Mouse (Mus musculus): ENCODE results near the gene Nrbp1. TPM values are rescaled to one million over a fixed set of nuclear protein-coding genes. Genes with fewer than 3 reads are reported as not detected.
A peak's percentile ranks its signal among the peaks of the same experiment; 100 is the strongest.

Nrbp1 gene
- polyA plus RNA-seq, 1 experiment, result 148 TPM

DNA sequence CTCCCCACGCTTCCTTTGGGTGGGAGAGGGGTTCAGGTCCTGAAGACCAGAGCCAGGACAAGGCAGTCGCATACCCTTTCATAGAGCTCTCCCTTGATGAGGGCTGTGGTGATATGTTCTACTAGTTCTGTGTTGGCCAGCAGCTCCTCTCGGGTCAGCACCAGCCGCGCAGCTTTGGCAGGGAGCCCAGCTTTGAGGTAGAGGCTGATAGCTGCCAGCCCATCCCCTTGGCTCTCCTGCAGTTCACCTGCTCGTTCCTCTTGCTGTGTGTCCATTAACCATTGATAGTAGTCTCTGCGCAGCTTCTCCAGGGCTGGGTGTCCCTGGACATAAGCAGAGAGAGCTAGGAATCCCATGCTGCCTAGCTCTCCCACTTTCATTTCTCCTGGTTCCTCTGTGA, 25.4 kb downstream of the Nrbp1 start:
- 77% methylated on average over 7 of the region's 7 CpGs for WGBS

GRCm38 (mm10) chr5:31267686-31268085, 27.0 kb downstream of the Nrbp1 start:
- TF ChIP-seq POLR2A (IDR thresholded peaks at IDR 0.05; ENCODE audit: low read depth, low read length) (no peak), CTCF (IDR thresholded peaks at IDR 0.05; ENCODE audit: extremely low read depth, insufficient read depth, insufficient read length, insufficient replicate concordance) (no peak)
- Histone ChIP-seq H3K4me1 (ENCODE audit: control insufficient read depth, insufficient read depth, insufficient read length) (no peaks in the 10 kb centered on the region), H3K4me3 (ENCODE audit: extremely low read depth, insufficient read depth, insufficient read length) (no peak overlapping the region), H3K36me3 (ENCODE audit: control insufficient read depth, insufficient read depth, low read length) (peaks cover 6% of the 10 kb centered on the region), H3K27me3 (ENCODE audit: control insufficient read depth, insufficient read depth, low read length) (no peaks in the 10 kb centered on the region), H3K27ac (ENCODE audit: insufficient read depth, low read length) (no peak overlapping the region)
- DNase-seq (ENCODE audit: low read depth in 1 of 2, low spot score in 2 of 2), result no peak
- 71% methylated on average over 6 of the region's 6 CpGs for WGBS

More for the DNA sequence above, 25.4 kb downstream of the Nrbp1 start:
- H3K27me3 ChIP-seq (ENCODE audit: control insufficient read depth, insufficient read depth, low read length), result no peaks in the 10 kb centered on the region
- TF ChIP-seq POLR2A (IDR thresholded peaks at IDR 0.05; ENCODE audit: low read depth, low read length) (no peak), CTCF (IDR thresholded peaks at IDR 0.05; ENCODE audit: extremely low read depth, insufficient read depth, insufficient read length, insufficient replicate concordance) (no peak)
- no peak for DNase-seq (ENCODE audit: low read depth in 1 of 2, low spot score in 2 of 2)
- no peaks in the 10 kb centered on the region for H3K4me1 ChIP-seq (ENCODE audit: control insufficient read depth, insufficient read depth, insufficient read length)
- H3K36me3 ChIP-seq (ENCODE audit: control insufficient read depth, insufficient read depth, low read length), result peaks cover 8% of the 10 kb centered on the region
- no peak overlapping the region for H3K4me3 ChIP-seq (ENCODE audit: extremely low read depth, insufficient read depth, insufficient read length)
- no peak overlapping the region for H3K27ac ChIP-seq (ENCODE audit: insufficient read depth, low read length)

DNA sequence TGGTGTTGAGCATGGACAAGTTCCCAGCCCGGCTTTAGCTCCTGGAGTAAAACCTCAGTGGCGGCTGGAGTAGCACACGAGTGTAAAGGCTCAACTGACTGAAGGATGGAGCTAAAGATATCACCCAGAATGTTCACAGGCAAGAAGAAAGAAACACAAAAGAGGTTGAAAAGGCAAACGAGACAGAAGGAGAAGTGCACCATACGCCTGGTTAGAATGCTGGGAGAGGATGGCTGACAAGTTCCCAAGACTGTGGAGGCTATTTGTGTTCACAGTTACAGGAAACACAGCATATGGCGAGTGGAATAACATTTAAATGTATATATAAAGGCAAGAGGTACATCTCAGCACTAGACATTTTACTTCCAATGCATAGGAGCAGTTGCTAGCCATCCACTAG, 32.4 kb downstream of the Nrbp1 start:
- TF ChIP-seq POLR2A (IDR thresholded peaks at IDR 0.05; ENCODE audit: low read depth, low read length) (no peak), CTCF (IDR thresholded peaks at IDR 0.05; ENCODE audit: extremely low read depth, insufficient read depth, insufficient read length, insufficient replicate concordance) (no peak)
- Histone ChIP-seq H3K36me3 (ENCODE audit: control insufficient read depth, insufficient read depth, low read length) (no peaks in the 10 kb centered on the region; the same call in 1 of the 2 replicates), H3K4me1 (ENCODE audit: control insufficient read depth, insufficient read depth, insufficient read length) (no peaks in the 10 kb centered on the region), H3K27ac (ENCODE audit: insufficient read depth, low read length) (no peak overlapping the region), H3K27me3 (ENCODE audit: control insufficient read depth, insufficient read depth, low read length) (no peaks in the 10 kb centered on the region), H3K4me3 (ENCODE audit: extremely low read depth, insufficient read depth, insufficient read length) (no peak overlapping the region)
- WGBS, result 89% methylated on average over 6 of the region's 6 CpGs
- DNase-seq (ENCODE audit: low read depth in 1 of 2, low spot score in 2 of 2), result no peak

DNA sequence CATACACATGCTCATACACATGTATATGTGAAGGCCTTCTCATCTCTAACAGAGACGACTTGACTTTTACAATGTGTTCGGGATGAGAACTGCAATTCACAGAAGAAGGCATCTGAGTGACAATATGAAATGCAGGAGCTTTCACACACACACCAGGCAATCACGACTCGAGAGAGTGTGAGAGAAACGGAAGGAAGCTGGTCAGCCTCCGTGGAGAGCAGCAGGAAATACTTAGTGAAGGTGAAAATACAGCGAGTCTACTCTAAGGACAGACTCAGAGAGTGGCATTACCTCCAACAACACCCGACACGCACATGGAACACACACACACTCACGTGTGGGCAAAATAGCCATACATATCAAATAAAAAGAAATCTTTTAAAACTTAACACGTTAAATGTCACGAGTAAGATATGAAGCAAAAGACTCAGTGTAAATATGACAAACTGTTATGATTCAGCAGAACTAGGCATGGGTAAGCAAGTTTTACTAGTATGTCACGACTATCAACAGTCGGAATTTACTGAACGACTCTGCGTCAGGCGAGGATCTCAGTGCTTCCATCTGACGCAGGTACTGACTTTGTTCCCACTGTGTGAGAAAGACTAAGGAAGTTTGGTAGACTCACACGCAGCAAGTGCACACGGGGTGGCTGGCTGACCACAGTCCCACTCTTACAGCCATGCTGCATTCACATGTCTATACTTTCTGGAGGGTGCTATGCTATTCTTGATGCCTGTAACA, 38.8 kb downstream of the Nrbp1 start:
- peaks cover 5% of the 10 kb centered on the region; the same call in 1 of the 2 replicates for H3K4me1 ChIP-seq (ENCODE audit: control insufficient read depth, insufficient read depth, insufficient read length)
- WGBS, result 46% methylated on average over 20 of the region's 20 CpGs
- DNase-seq (ENCODE audit: low read depth in 1 of 2, low spot score in 2 of 2), result peak in 1 of 2 experiments; percentile 40
- H3K27me3 ChIP-seq (ENCODE audit: control insufficient read depth, insufficient read depth, low read length), result no peaks in the 10 kb centered on the region
- no peak overlapping the region for H3K4me3 ChIP-seq (ENCODE audit: extremely low read depth, insufficient read depth, insufficient read length)
- H3K36me3 ChIP-seq (ENCODE audit: control insufficient read depth, insufficient read depth, low read length), result peaks cover 5% of the 10 kb centered on the region
- H3K27ac ChIP-seq (ENCODE audit: insufficient read depth, low read length), result peak overlapping the region; percentile 70
- TF ChIP-seq CTCF (IDR thresholded peaks at IDR 0.05; ENCODE audit: extremely low read depth, insufficient read depth, insufficient read length, insufficient replicate concordance) (no peak), POLR2A (IDR thresholded peaks at IDR 0.05; ENCODE audit: low read depth, low read length) (no peak)

- Histone ChIP-seq H3K27me3 (ENCODE audit: control insufficient read depth, insufficient read depth, low read length) (no peaks in the 10 kb centered on the region), H3K27ac (ENCODE audit: insufficient read depth, low read length) (peak overlapping the region; percentile 94), H3K4me3 (ENCODE audit: extremely low read depth, insufficient read depth, insufficient read length) (no peak overlapping the region), H3K4me1 (ENCODE audit: control insufficient read depth, insufficient read depth, insufficient read length) (peaks cover 18% of the 10 kb centered on the region; the same call in 1 of the 2 replicates), H3K36me3 (ENCODE audit: control insufficient read depth, insufficient read depth, low read length) (peaks cover 4% of the 10 kb centered on the region; the same call in 1 of the 2 replicates)
- TF ChIP-seq POLR2A (IDR thresholded peaks at IDR 0.05; ENCODE audit: low read depth, low read length) (no peak), CTCF (IDR thresholded peaks at IDR 0.05; ENCODE audit: extremely low read depth, insufficient read depth, insufficient read length, insufficient replicate concordance) (no peak)
- peak in 1 of 2 experiments; percentile 64 for DNase-seq (ENCODE audit: low read depth in 1 of 2, low spot score in 2 of 2)
- 16% methylated on average over 4 of the region's 4 CpGs for WGBS
Measured at GRCm38 (mm10) chr5:31288225-31288624, 47.6 kb downstream of the Nrbp1 start.

DNA sequence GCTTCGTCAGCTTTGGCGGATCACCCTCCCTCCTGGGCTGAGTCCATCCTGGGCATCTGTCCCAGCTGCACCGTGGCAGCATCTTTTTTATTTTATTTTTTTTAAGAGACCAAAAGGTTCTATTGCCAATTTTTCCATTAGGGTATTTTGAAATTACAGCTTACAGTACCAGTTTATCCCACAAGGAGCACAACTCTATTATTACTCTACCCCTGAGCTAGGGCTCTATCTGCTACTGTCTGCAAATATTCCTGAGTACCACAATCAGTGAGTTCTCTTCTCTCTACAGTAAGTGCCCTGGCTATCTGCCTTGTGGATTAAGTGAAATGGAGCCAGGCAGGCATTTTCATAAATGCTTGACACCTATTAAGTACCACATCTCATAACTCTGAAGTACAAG, 48.0 kb downstream of the Nrbp1 start:
- H3K27ac ChIP-seq (ENCODE audit: insufficient read depth, low read length), result peak overlapping the region; percentile 94
- H3K4me3 ChIP-seq (ENCODE audit: extremely low read depth, insufficient read depth, insufficient read length), result no peak overlapping the region
- DNase-seq (ENCODE audit: low read depth in 1 of 2, low spot score in 2 of 2), result no peak
- H3K4me1 ChIP-seq (ENCODE audit: control insufficient read depth, insufficient read depth, insufficient read length), result peaks cover 18% of the 10 kb centered on the region; the same call in 1 of the 2 replicates
- TF ChIP-seq POLR2A (IDR thresholded peaks at IDR 0.05; ENCODE audit: low read depth, low read length) (no peak), CTCF (IDR thresholded peaks at IDR 0.05; ENCODE audit: extremely low read depth, insufficient read depth, insufficient read length, insufficient replicate concordance) (no peak)
- WGBS, result 38% methylated on average over 3 of the region's 3 CpGs
- H3K36me3 ChIP-seq (ENCODE audit: control insufficient read depth, insufficient read depth, low read length), result peaks cover 4% of the 10 kb centered on the region; the same call in 1 of the 2 replicates
- no peaks in the 10 kb centered on the region for H3K27me3 ChIP-seq (ENCODE audit: control insufficient read depth, insufficient read depth, low read length)

Data from spleen, adult 2 months (tissue).